Mouse (Mus musculus): Measurements from ENCODE around the gene Manbal.

Manbal gene

GRCm38 (mm10) chr2:157437123-157437522 is 69.7 kb downstream of the Manbal start:
- no peak for DNase-seq (ENCODE audit: low spot score)

GRCm38 (mm10) chr2:157441363-157441762 is 74.0 kb downstream of the Manbal start:
- no peak for DNase-seq (ENCODE audit: low spot score)
